Mouse (Mus musculus): ENCODE measurements around the gene Wfdc5. TPM values are rescaled to one million over a fixed set of nuclear protein-coding genes. Genes with fewer than 3 reads are reported as not detected.

The Wfdc5 gene
- not detected for total RNA-seq (2023)

DNA sequence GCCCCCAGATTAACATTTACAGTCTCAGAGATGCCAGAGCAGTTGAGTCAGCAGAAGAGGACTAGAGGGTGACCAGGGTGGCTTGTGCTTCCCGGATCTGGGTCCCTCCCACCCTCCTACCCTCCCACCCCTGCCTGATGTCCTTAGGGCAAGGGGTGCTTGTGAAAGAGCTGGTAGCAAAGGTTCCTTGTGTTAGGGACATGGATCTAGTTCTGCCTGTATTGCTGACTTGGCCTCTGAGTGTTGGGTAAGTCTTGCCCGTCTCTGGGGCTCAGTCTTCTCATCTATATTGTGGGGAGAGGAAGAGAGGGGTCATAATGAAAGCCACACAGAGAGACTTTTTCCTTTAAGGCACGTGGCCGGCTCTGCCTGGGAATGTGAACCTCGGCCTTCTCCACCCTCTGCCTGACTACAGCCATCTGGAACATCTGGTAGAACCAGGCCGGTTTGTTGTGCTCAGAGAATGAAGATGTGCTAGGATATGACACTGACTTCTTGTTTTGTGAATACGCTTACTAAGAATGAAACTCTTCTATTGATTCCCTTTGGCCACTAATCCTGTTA lies at the start of gene Wfdc5:
Wfdc5 (minus strand) TSS at position 51 of the 564 bp plus-strand sequence.

DNA sequence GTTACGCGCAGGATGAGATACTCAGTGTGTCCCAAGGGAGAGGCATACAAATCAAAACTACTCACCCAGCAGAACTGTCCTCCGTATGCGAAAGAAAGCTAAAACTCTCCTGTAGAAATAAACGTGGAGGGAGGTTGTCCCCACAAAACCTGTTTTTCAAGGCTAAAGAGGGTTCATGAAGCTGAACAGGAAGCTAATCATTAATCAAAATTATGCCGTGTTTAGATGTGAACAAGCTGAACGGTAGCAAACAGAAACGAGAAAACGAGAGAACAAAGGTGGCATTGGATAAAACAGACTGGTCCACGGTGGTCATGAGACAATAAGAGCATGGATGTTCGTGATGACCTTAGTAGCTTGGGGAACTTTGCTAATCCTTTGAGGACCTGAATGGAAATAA lies 39.0 kb upstream of the Wfdc5 start, which contains the start of gene Wfdc15b:
Wfdc15b (minus strand) TSS at position 139 of the 400 bp plus-strand sequence.

DNA sequence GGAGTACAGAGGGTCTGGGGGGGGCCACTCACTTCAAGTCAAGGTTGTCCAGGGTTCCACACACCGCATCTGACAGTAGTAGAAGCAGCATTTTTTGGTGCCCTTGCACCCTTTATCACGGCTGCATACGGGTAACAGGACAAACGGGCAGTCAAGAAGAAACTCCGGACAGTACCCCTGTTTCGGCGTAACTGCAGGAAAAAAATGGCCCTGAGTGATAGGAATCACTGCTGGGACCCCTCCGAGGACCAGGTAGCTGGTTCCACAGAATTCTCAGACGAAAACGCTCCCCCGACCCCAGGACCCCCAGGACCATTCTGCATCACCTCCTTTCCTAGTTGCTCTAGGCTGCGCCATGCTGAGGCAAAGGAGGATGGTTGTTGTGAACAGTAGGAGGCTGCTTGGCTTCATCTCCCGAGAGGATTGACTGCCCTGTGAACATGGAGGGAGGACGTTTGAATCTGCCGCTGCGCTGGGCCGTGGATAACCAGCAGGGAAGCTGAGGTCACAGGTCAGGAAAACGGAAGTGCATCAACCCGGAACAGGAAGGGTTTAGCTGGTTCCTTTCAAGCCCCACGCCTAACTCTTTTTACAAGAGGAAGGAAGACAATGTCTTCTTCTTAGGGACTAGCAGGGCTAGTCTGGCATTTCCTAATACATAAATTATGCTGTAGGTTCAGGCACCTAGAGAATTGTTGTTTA lies 17.2 kb upstream of the Wfdc5 start, which contains the start of gene Wfdc15a:
Wfdc15a (minus strand) TSS at position 505 of the 702 bp plus-strand sequence.

DNA sequence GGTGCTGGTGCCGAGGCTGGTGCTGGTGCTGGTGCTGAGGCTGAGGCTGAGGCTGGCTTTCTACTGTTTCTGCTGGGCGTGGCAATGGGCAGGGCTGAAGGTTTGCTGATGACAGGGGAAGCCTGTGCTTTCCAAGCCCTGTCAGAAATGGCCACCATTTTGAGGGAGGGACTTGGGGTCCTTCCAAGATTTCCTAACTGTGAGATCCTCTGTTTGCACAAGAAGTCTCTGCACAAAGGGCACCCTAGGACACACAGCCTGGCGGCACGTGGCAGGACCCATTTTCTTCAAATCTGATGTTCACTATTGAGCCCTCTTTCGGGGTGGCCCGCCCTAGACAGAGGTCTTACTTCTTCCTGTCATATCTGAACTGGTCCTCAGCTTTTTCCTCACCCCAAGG lies 8.0 kb upstream of the Wfdc5 start, which contains the start of gene Wfdc12:
Wfdc12 (minus strand) TSS at position 33 of the 400 bp plus-strand sequence.

DNA sequence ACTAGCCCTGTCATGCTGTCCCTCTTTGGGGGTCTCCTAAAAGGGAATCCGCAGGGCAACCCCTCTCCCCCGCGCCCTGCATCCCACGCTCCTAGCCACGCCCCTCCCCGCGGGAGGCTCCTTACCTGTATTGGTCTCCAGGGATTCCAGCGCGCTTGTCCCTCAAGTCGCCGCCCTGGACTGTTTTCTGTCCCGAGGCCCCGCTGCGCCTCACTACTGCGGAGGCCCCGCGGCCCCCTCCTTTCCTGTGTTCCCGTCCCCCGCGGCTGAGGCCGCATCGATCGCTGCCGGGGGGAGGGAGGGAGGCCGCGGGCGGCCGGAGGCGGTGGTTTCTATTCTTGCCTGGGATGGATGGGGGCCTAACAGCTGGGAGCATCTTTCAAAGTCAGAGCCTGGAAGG lies 11.6 kb downstream of the Wfdc5 start, which contains the start of gene Kcns1:
Kcns1 (minus strand) TSS at position 212 of the 400 bp plus-strand sequence.

Other genes starting within 250 kb of the Wfdc5 start
- gene Ywhab, start 187.8 kb downstream of the Wfdc5 start, total RNA-seq (2023) = 100 to 1,000 TPM; 130 to 135 TPM
- 10 to 100 TPM in 1 of 2 experiments, 1 to 10 TPM in 1; 5.3 to 11.1 TPM for gene Pabpc1l, start 157.3 kb downstream of the Wfdc5 start, total RNA-seq (2023)
- 100 to 1,000 TPM; 323 to 326 TPM for gene Stk4, start 112.4 kb downstream of the Wfdc5 start, total RNA-seq (2023)
- gene Tomm34, start 111.6 kb downstream of the Wfdc5 start, total RNA-seq (2023) = 10 to 100 TPM; 75.3 to 84.3 TPM
- not detected for gene Kcns1, start 11.6 kb downstream of the Wfdc5 start, total RNA-seq (2023)
- not detected for gene Wfdc12, start 7.9 kb upstream of the Wfdc5 start, total RNA-seq (2023)
- gene Wfdc15a, start 17.4 kb upstream of the Wfdc5 start, total RNA-seq (2023) = not detected
- gene Wfdc15b, start 38.9 kb upstream of the Wfdc5 start, total RNA-seq (2023) = not detected
- not detected for gene Svs2, start 55.7 kb upstream of the Wfdc5 start, total RNA-seq (2023)
- not detected for gene Svs3b, start 73.9 kb upstream of the Wfdc5 start, total RNA-seq (2023)
- gene Svs4, start 95.7 kb upstream of the Wfdc5 start, total RNA-seq (2023) = not detected
- not detected for gene Svs3a, start 106.5 kb upstream of the Wfdc5 start, total RNA-seq (2023)
- not detected for gene Svs6, start 134.0 kb upstream of the Wfdc5 start, total RNA-seq (2023)
- not detected for gene Svs5, start 150.0 kb upstream of the Wfdc5 start, total RNA-seq (2023)
- 1 to 10 TPM; 6.9 to 9.3 TPM for gene Slpi, start 206.4 kb upstream of the Wfdc5 start, total RNA-seq (2023)
- not detected for gene Rbpjl, start 220.4 kb upstream of the Wfdc5 start, total RNA-seq (2023)
- gene Matn4, start 222.4 kb upstream of the Wfdc5 start, total RNA-seq (2023) = not detected

Data from T-cell, adult 66 days (primary cell).